Mouse (Mus musculus) bone marrow macrophage, adult 2 months (primary cell): ENCODE measurements around the gene Wdfy4. TPM values are rescaled to one million over a fixed set of nuclear protein-coding genes. Genes with fewer than 3 reads are reported as not detected.
A peak's percentile ranks its signal among the peaks of the same experiment; 100 is the strongest.

ENCODE experiments used
- H3K27ac ChIP-seq: 2 replicates; pipeline ENCODE4 v1.5.1; 2012; ENCODE audit warnings: low read depth, low read length; ENCODE audit not compliant: insufficient read depth
- H3K4me1 ChIP-seq: 2 replicates; pipeline ENCODE4 v1.6.1; 2012; ENCODE audit warnings: low read length; ENCODE audit not compliant: control insufficient read depth, insufficient read depth
- H3K4me3 ChIP-seq: 2 replicates; pipeline ENCODE4 v1.5.1; 2012; ENCODE audit warnings: mild to moderate bottlenecking, low read length, moderate library complexity; ENCODE audit not compliant: insufficient read depth
- CTCF ChIP-seq: IDR thresholded peaks from 2 replicates; pipeline ENCODE4 v1.5.1; 2012; ENCODE audit warnings: low read depth, mild to moderate bottlenecking, low read length, moderate library complexity
- POLR2A ChIP-seq: IDR thresholded peaks from 2 replicates; pipeline ENCODE4 v1.6.1; 2012; ENCODE audit warnings: mild to moderate bottlenecking, low read depth, low read length, borderline replicate concordance
- polyA plus RNA-seq: library from polyadenylated mRNA; stranded (reverse); fragments of >200 nt; gene quantifications from 2 replicates; pipeline ENCODE4 v1.2.4, GENCODE M21; 2012; ENCODE audit not compliant: missing spikeins, insufficient read depth, insufficient read length

Gene Wdfy4
- 39.7 and 40.3 TPM in 2 replicates for polyA plus RNA-seq

- Histone ChIP-seq H3K4me3 (peak within 1 kb of the TSS; percentile 73), H3K4me1 (peaks cover 21% of the 10 kb centered on the region), H3K27ac (peak within 1 kb of the TSS; percentile 95)
- TF ChIP-seq POLR2A (0 out of 2 replicates have a peak, but pooled peaks have one; percentile 43), CTCF (no peak)
Measured at GRCm38 (mm10) chr14:33185068-33185800, at the start of gene Wdfy4. Gene Wdfy4 (minus strand): TSS chr14:33185508.

GRCm38 (mm10) chr14:33232048-33232447 is 46.7 kb upstream of the Wdfy4 start:
- Histone ChIP-seq H3K4me3 (peak overlapping the region; percentile 22), H3K4me1 (peaks cover 72% of the 10 kb centered on the region), H3K27ac (peak overlapping the region; percentile 86)
- TF ChIP-seq POLR2A (no peak), CTCF (no peak)

- peaks cover 70% of the 10 kb centered on the region for H3K4me1 ChIP-seq
- peak overlapping the region; percentile 22 for H3K4me3 ChIP-seq
- TF ChIP-seq CTCF (no peak), POLR2A (no peak)
- peak overlapping the region; percentile 86 for H3K27ac ChIP-seq
Measured at GRCm38 (mm10) chr14:33231311-33231710, 46.0 kb upstream of the Wdfy4 start.

- peak overlapping the region; percentile 86 for H3K27ac ChIP-seq
- peaks cover 65% of the 10 kb centered on the region for H3K4me1 ChIP-seq
- H3K4me3 ChIP-seq: no peak overlapping the region
- no peak for TF ChIP-seq POLR2A
- TF ChIP-seq CTCF: no peak
Measured at GRCm38 (mm10) chr14:33230672-33231071, 45.4 kb upstream of the Wdfy4 start.

GRCm38 (mm10) chr14:33225235-33225634 is 39.9 kb upstream of the Wdfy4 start:
- no peak overlapping the region for H3K27ac ChIP-seq
- H3K4me1 ChIP-seq: peaks cover 16% of the 10 kb centered on the region
- no peak overlapping the region for H3K4me3 ChIP-seq
- TF ChIP-seq CTCF (no peak), POLR2A (no peak)

- H3K4me3 ChIP-seq: peak overlapping the region; percentile 70
- H3K27ac ChIP-seq: peak overlapping the region; percentile 90
- TF ChIP-seq POLR2A (no peak), CTCF (no peak; the same call in 1 of the 2 replicates)
- peaks cover 49% of the 10 kb centered on the region for H3K4me1 ChIP-seq
Measured at GRCm38 (mm10) chr14:33216343-33217208, 31.3 kb upstream of the Wdfy4 start.

GRCm38 (mm10) chr14:33215163-33215562 is 29.9 kb upstream of the Wdfy4 start:
- Histone ChIP-seq H3K27ac (peak overlapping the region; percentile 90), H3K4me1 (peaks cover 49% of the 10 kb centered on the region), H3K4me3 (no peak overlapping the region)
- TF ChIP-seq CTCF: no peak
- no peak for TF ChIP-seq POLR2A

GRCm38 (mm10) chr14:33214767-33215128 is 29.4 kb upstream of the Wdfy4 start:
- Histone ChIP-seq H3K27ac (peak overlapping the region; percentile 42), H3K4me1 (peaks cover 45% of the 10 kb centered on the region)

GRCm38 (mm10) chr14:33213823-33214766 is 28.8 kb upstream of the Wdfy4 start, which contains the start of gene Arhgap22:
Gene Arhgap22 (plus strand): TSS chr14:33214026.
- H3K27ac ChIP-seq: peak within 1 kb of the TSS; percentile 42
- H3K4me3 ChIP-seq: no peak within 1 kb of the TSS
- H3K4me1 ChIP-seq: peaks cover 39% of the 10 kb centered on the region
- TF ChIP-seq CTCF (peak; percentile 99), POLR2A (no peak)

More at GRCm38 (mm10) chr14:33214767-33215128, 29.4 kb upstream of the Wdfy4 start:
- no peak overlapping the region for H3K4me3 ChIP-seq
- TF ChIP-seq CTCF: no peak
- TF ChIP-seq POLR2A: no peak
